Mouse (Mus musculus) frontal cortex, adult 2 months (tissue): ENCODE results near the gene Sec23a. TPM values are rescaled to one million over a fixed set of nuclear protein-coding genes. Genes with fewer than 3 reads are reported as not detected.
"Not testable (repeated sequence)": the region's sequence is repeated elsewhere in the genome, so short reads cannot be mapped to it uniquely, and the experiment has no call there.

Experiments used
- DNase-seq, 2 experiments: peaks; one replicate each; pipeline ENCODE4 v3.0.0; 2022; ENCODE audit warnings: low spot score in 1 of 2; ENCODE audit errors: extremely low spot score in 1 of 2
- polyA plus RNA-seq: library from polyadenylated mRNA; depleted of rRNA; stranded (reverse); fragments of >200 nt; gene quantifications from 2 replicates; pipeline ENCODE4 v1.2.3, GENCODE M21; 2012; rRNA removed

Gene Sec23a
- polyA plus RNA-seq, 1 experiment = 53.5 TPM

DNA sequence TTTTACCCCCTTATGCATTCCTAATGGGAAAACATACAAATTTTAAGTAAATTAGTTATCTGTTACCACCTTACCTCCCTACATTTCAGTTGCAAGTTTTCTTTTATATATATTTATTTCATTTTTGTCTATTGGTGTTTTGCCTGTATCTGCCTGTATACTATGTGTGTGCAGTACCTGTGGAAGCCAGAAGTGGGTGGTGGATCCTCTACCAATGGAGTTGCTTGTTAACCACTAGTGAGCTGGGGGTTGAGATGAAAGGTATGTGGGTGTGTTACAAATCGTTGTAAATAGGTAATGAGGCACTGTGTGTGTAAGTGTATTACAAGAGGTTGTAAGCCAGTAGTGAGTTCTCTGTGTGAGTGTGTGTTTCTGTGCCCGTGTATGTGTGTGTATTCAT is 1.3 kb downstream of the Sec23a start:
- no peak for DNase-seq

- no peak for DNase-seq
Measured at GRCm38 (mm10) chr12:58985766-58986165, 26.1 kb downstream of the Sec23a start.

GRCm38 (mm10) chr12:58981178-58981661 is 30.6 kb downstream of the Sec23a start:
- not testable (repeated sequence) for DNase-seq

- no peak for DNase-seq
Measured at GRCm38 (mm10) chr12:58976966-58977365, 34.9 kb downstream of the Sec23a start.

DNA sequence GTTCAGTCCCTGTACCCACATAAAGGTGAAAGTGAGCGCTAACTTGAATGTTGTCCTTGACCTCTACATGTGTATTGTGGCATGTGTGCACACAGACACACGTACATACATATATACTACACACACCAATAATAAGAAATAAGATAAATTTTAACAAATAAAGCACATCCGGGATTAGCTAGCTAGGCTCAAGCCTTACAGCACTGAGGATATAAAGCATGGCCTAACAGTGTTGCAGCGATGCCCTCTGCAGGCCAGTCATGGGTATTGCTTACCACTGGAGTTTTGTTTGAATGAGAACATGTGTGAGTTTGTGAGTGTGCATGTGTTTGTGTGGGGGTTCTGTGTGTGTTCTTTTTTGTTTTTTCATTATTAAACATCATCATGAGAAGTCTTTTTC is 47.2 kb downstream of the Sec23a start:
- DNase-seq = peak in 1 of 2 experiments; percentile 47

GRCm38 (mm10) chr12:58960844-58961243 is 51.0 kb downstream of the Sec23a start:
- no peak for DNase-seq

DNA sequence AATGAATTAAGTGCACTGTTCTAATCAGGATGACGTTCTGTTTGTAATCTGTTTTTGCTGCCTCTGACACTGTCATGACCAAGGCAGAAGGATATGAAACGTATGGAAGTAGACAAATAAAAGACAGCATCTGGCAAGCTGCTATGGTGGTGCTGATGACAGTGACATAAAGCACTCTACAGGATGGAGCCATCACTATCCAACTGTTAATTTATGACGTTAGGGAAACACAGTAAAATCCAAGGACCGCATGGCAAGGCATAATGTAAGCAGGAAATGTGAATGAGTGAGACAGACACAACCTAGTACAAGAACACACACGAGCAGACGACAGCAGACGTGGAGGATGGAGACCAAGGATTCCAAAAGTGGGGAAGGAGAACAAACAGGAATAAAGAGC is 55.2 kb downstream of the Sec23a start:
- no peak for DNase-seq

DNA sequence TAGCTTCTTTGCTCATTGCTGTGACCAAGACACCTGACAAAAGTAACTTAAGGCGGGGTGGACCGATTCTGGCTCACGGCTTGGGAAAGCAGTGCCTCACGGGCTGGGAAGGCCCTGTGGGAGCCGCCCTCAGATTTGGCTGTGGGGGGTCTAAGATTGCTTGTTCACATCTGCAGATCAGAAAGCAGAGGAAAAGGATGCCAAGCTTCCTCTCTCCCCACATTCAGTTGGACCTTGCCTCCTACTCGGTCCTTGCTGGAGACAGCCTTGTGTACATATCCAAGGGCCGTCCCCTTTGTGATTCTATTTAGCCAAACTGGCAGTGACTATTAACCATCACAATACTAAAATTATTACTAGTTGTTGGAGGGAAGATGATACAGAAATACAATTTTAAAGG is 55.7 kb downstream of the Sec23a start:
- DNase-seq = no peak

- DNase-seq = peak in 1 of 2 experiments; percentile 10
Measured at GRCm38 (mm10) chr12:58947879-58948278, 63.9 kb downstream of the Sec23a start.

- DNase-seq = peak; percentile 27 to 83
Measured at GRCm38 (mm10) chr12:58947231-58947630, 64.6 kb downstream of the Sec23a start.

DNA sequence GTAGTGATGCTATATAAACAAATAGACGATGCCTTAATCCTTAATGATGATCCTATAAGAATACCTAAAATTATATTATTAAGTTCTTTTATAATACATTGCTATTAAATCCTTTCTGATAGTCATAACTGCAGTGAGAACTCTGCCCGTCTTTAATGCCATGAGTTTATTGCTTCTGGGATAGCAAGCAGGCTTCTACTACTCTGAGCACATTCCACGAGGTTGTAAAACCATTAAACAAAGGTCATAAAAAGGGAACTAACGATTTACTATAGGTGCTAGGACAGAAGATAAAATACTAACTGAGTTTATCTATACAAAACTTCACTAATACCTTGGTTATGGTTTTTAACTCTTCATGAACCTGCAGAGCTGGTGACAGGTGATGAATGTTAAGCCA is 69.3 kb downstream of the Sec23a start:
- no peak for DNase-seq

DNA sequence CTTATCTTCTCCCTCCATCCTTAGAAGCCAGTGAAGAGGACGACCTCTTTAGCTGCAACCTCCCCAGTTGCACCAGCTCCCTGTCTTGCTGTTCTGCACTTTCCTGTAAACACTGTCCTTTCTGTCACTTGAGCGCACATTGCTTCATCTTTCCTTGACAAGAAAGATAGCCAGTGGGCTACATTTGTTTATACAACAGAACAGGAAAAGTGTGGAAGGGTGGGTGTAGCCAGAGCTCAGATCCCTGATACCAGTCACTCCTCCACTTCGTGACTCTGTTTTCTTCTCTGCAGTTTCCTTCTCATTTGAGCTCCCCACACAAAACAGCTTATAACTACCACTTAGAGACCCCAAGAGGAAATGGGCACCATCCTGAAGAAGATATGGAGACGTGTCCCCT is 77.2 kb downstream of the Sec23a start:
- no peak for DNase-seq

- DNase-seq = no peak
Measured at GRCm38 (mm10) chr12:58924996-58925395, 86.8 kb downstream of the Sec23a start.

GRCm38 (mm10) chr12:58924025-58924424 is 87.8 kb downstream of the Sec23a start:
- peak; percentile 37 to 84 for DNase-seq

GRCm38 (mm10) chr12:58920775-58921174 is 91.0 kb downstream of the Sec23a start:
- DNase-seq = no peak

DNA sequence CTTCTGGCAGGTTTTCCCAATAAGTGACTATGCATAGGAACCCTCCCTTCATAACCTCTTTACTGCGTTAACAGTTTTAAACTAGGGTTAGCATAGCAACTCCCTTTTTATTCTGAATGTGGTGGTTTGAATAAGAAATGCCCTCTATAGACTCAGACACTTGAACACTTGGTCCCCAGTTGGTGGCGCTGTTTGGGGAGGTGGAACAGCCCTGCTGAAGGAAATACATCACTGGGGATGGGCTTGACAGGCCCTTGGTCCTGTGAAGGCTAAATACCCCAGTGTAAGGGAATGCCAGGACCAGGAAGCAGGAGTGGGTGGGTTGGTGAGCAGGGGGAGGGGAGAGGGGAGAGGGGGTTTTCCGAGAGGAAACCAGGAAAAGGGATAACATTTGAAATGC is 92.3 kb downstream of the Sec23a start:
- DNase-seq = no peak

DNA sequence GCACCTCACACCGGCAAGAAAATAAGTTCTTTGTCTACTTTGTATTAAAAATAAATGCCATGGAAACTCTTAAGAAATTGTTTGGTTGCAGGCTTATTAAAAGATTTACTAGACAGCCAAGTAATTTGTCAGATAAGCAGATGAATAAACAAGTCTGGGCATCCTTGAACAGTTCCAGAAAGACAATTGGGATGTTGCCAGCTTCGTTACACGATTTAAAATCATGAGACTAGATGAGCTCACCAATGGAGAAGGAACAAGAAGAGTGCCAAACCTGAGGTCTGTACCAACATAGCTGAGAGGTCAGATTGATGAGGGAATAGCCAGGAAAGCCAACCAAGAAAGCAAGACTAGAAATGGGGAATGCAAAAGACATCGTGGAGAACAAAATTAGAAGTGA is 102.0 kb downstream of the Sec23a start:
- DNase-seq = no peak

Other genes with a start within 250 kb of the Sec23a start
- gene Gemin2, start 1.4 kb upstream of the Sec23a start, polyA plus RNA-seq = 8.1 and 8.3 TPM in 2 replicates
- 180 and 211 TPM in 2 replicates for gene Trappc6b, start 49.5 kb upstream of the Sec23a start, polyA plus RNA-seq
- gene Pnn, start 54.9 kb upstream of the Sec23a start, polyA plus RNA-seq = 105 and 114 TPM in 2 replicates
- 55.1 and 61.7 TPM in 2 replicates for gene Mia2, start 83.8 kb upstream of the Sec23a start, polyA plus RNA-seq
- 30.8 and 32.4 TPM in 2 replicates for gene Fbxo33, start 207.7 kb upstream of the Sec23a start, polyA plus RNA-seq